Mouse (Mus musculus): ENCODE measurements at regions not wholly inside any gene's neighbourhood (a gene's known extent, or its start where the extent isn't known, plus 50 kb on each side); places are given as distances from the start of the nearest gene placed in this dataset.

DNA sequence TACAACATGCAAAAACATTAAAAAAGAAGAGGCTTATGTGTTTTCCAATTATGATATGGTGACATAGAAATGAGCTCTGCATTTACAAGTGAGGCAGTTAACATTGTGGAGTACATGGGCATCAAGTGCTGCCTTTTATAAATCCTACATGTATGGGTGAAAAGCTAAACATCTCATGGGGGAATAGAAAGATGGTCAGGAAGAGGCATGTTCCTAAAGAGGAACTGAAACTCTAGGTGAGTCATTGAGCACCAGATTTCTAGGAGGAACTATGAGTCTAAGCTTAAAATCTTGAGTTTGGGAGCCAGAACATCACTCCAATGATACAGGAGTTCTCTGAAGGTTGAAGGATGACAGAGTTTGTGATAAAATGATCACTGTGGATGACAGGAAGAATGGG is 1010.2 kb downstream of the Slitrk1 start:
- H3K27me3 ChIP-seq = no peaks in the 10 kb centered on the region

GRCm38 (mm10) chr14:107901823-107902222 is 1012.1 kb downstream of the Slitrk1 start:
- WGBS = 78% methylated on average over 1 of the region's 1 CpGs
- Histone ChIP-seq H3K36me3 (ENCODE audit: poor library complexity, severe bottlenecking) (no peaks in the 10 kb centered on the region), H3K4me1 (no peaks in the 10 kb centered on the region), H3K27ac (no peak overlapping the region), H3K27me3 (no peaks in the 10 kb centered on the region), H3K9me3 (replicated peaks) (no peaks in the 10 kb centered on the region), H3K4me3 (no peak overlapping the region), H3K4me2 (no peak overlapping the region), H3K9ac (no peak overlapping the region)
- ATAC-seq = no peak

More for the DNA sequence above, 1010.2 kb downstream of the Slitrk1 start:
- Histone ChIP-seq H3K36me3 (ENCODE audit: poor library complexity, severe bottlenecking) (no peaks in the 10 kb centered on the region), H3K4me2 (no peak overlapping the region), H3K9me3 (replicated peaks) (no peaks in the 10 kb centered on the region), H3K4me1 (no peaks in the 10 kb centered on the region), H3K27ac (no peak overlapping the region), H3K4me3 (no peak overlapping the region), H3K9ac (no peak overlapping the region)
- ATAC-seq = no peak

- Histone ChIP-seq H3K36me3 (ENCODE audit: poor library complexity, severe bottlenecking) (no peaks in the 10 kb centered on the region), H3K9ac (no peak overlapping the region), H3K9me3 (replicated peaks) (no peaks in the 10 kb centered on the region), H3K27me3 (no peaks in the 10 kb centered on the region), H3K4me2 (no peak overlapping the region), H3K27ac (no peak overlapping the region), H3K4me3 (no peak overlapping the region), H3K4me1 (no peaks in the 10 kb centered on the region)
- no peak for ATAC-seq
Observed at GRCm38 (mm10) chr14:107860895-107861294, 1053.1 kb downstream of the Slitrk1 start.

- Histone ChIP-seq H3K27ac (no peak overlapping the region), H3K4me3 (no peak overlapping the region), H3K27me3 (no peaks in the 10 kb centered on the region), H3K4me2 (no peak overlapping the region), H3K9ac (no peak overlapping the region), H3K36me3 (ENCODE audit: poor library complexity, severe bottlenecking) (no peaks in the 10 kb centered on the region), H3K4me1 (peaks cover 2% of the 10 kb centered on the region; the same call in 1 of the 2 replicates), H3K9me3 (replicated peaks) (no peaks in the 10 kb centered on the region)
- no peak for ATAC-seq
- 65% methylated on average over 7 of the region's 7 CpGs for WGBS
Observed at GRCm38 (mm10) chr14:107849688-107850087, 1064.3 kb downstream of the Slitrk1 start.

DNA sequence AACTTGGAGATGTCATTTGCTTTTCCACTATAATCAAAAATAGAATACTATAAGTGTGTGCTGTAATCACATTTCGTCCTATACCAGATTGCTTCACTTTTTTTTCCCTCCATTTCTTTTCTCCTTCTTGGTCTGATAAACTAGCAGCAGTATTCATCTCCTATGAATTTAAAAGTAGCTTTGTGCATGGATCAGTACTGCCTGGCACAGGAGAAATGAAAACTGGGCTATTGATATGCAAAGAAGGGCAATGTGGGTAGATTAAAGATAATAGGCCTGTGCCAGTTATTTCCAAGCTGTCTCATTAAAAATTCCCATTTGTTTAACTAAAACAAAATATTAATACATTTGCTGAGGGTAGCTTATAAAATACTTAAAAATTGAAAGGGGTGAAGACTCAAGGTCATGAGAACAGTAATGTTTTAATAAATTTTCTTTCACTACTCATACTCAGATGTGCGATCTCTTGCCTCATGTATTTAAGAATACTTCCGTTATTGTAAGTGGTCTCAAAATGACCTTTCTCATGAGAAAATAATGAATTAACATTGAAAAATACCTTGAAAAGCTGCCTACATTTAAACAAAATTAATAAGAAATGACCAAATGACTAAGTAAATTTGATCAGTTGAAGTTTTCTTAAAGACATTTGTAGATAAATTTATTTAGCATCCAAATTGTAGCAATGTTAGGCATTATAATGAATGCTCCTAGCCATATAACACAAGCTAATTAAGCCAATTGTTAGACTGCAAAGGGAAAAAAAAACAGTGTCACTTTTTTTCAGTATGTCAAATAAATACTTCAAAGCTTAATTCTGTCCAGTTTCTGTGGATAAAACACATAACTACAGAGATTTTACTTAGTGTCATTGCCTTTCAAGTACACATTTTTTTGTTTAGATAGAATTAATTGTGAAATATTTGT is 1068.4 kb downstream of the Slitrk1 start:
- ATAC-seq = peak; percentile 93
- Histone ChIP-seq H3K27ac (no peak overlapping the region), H3K4me3 (no peak overlapping the region), H3K9me3 (replicated peaks) (no peaks in the 10 kb centered on the region), H3K27me3 (no peaks in the 10 kb centered on the region), H3K36me3 (ENCODE audit: poor library complexity, severe bottlenecking) (no peaks in the 10 kb centered on the region), H3K4me2 (no peak overlapping the region; the same call in 1 of the 2 replicates), H3K9ac (no peak overlapping the region), H3K4me1 (peaks cover 5% of the 10 kb centered on the region; the same call in 1 of the 2 replicates)
- 18% methylated on average over 3 of the region's 3 CpGs for WGBS

DNA sequence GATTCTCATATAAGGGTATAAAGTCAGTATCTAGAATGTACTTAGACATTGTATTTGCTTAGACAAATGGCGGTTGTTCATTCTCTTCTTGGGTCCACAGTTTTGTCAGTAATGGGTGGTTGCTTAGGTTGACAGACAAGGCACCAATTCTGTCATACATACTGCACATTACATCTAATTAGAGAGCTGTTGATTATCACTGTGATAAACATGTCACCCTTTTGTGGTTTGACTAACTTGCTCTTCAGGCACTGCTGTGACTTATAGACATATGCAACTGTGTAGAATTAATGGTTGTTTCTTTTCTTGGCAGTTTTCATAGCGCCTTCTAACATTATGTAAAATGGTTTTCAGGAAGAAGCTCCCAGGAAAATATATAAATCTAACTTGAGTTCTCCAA is 1069.4 kb downstream of the Slitrk1 start:
- ATAC-seq = peak; percentile 76
- Histone ChIP-seq H3K9me3 (replicated peaks) (no peaks in the 10 kb centered on the region), H3K9ac (no peak overlapping the region), H3K36me3 (ENCODE audit: poor library complexity, severe bottlenecking) (no peaks in the 10 kb centered on the region), H3K4me2 (no peak overlapping the region), H3K27me3 (no peaks in the 10 kb centered on the region), H3K4me1 (peaks cover 5% of the 10 kb centered on the region; the same call in 1 of the 2 replicates), H3K4me3 (no peak overlapping the region), H3K27ac (no peak overlapping the region)
- WGBS = 77% methylated on average over 2 of the region's 2 CpGs

DNA sequence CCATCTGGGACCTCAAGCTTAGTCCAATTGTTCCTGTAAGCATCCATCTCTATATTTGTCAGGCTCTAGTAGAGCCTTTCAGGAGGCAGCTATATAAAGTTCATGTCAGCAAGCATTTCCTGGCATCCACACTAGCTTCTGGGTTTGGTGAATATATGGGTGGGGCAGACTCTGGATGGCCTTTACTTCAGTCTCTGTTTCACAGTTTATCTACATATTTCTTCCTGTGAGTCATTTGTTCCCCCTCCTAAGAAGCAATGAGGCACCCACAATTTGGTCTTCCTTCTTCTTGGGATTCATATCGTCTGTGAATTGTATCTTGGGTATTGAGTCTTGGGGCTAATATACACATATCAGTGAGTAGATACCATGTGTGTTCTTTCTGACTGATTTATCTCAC is 1081.0 kb downstream of the Slitrk1 start:
- Histone ChIP-seq H3K9me3 (replicated peaks) (no peaks in the 10 kb centered on the region), H3K9ac (no peak overlapping the region), H3K27ac (no peak overlapping the region), H3K36me3 (ENCODE audit: poor library complexity, severe bottlenecking) (no peaks in the 10 kb centered on the region), H3K27me3 (no peaks in the 10 kb centered on the region), H3K4me2 (no peak overlapping the region), H3K4me3 (no peak overlapping the region), H3K4me1 (no peaks in the 10 kb centered on the region)
- ATAC-seq = no peak
- 93% methylated on average over 1 of the region's 1 CpGs for WGBS

DNA sequence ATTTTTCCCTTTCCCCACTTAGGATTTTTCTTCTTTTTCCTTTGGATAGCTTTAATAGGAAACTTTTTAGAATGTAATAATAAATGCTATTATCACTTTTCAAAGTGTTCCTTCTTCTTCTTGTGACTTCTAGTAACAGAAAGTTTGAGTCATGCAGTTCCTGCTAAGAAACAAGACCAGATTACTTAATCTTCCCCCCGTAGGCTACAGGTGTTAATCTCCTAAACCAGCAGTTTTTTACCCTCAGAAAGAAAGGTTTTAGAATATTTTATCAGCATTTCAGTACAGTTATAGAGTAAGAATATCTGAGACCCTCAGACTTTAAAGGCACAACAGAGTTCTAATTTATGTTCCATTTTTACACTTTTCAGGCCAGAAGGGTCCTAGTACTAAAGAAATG is 1128.7 kb downstream of the Slitrk1 start:
- H3K4me1 ChIP-seq = no peaks in the 10 kb centered on the region
- no peak overlapping the region for H3K4me3 ChIP-seq
- 83% methylated on average over 1 of the region's 1 CpGs for WGBS
- no peak overlapping the region for H3K27ac ChIP-seq
- no peak overlapping the region for H3K9ac ChIP-seq
- H3K36me3 ChIP-seq (ENCODE audit: poor library complexity, severe bottlenecking) = no peaks in the 10 kb centered on the region
- no peak overlapping the region for H3K4me2 ChIP-seq
- no peak for ATAC-seq
- H3K9me3 ChIP-seq (replicated peaks) = no peaks in the 10 kb centered on the region
- no peaks in the 10 kb centered on the region for H3K27me3 ChIP-seq

All from forebrain, embryonic 13.5 days (tissue).